Mouse (Mus musculus) embryonic fibroblast, embryonic 13.5 days (primary cell): ENCODE data around the gene Gast. TPM values are rescaled to one million over a fixed set of nuclear protein-coding genes. Genes with fewer than 3 reads are reported as not detected.

Experiments
- H3K27ac ChIP-seq: 2 replicates; pipeline ENCODE4 v1.5.1; 2012; ENCODE audit warnings: low read length, control low read depth, inconsistent platforms; ENCODE audit not compliant: insufficient read depth
- H3K4me1 ChIP-seq: 2 replicates; pipeline ENCODE4 v1.6.1; 2011; ENCODE audit warnings: low read length; ENCODE audit not compliant: control insufficient read depth, insufficient read depth
- H3K4me3 ChIP-seq: 2 replicates; pipeline ENCODE4 v1.5.1; 2011; ENCODE audit warnings: mild to moderate bottlenecking, control low read depth, low read length; ENCODE audit not compliant: insufficient read depth
- CTCF ChIP-seq: IDR thresholded peaks from 2 replicates; pipeline ENCODE4 v1.5.1; 2011; ENCODE audit warnings: mild to moderate bottlenecking, control low read depth, low read length, moderate library complexity, borderline replicate concordance; ENCODE audit not compliant: insufficient read depth
- POLR2A ChIP-seq: IDR thresholded peaks from 2 replicates; pipeline ENCODE4 v1.6.1; 2011; ENCODE audit warnings: low read depth, mild to moderate bottlenecking, control low read depth, low read length, moderate library complexity
- polyA plus RNA-seq: library from polyadenylated mRNA; stranded (reverse); fragments of >200 nt; gene quantifications from 2 replicates; pipeline ENCODE4 v1.2.4, GENCODE M21; 2011; ENCODE audit warnings: low read depth; ENCODE audit not compliant: missing spikeins, insufficient read length

The Gast gene
- polyA plus RNA-seq, 1 experiment = not detected

GRCm38 (mm10) chr11:100362209-100362978, 28.2 kb downstream of the Gast start:
- Histone ChIP-seq H3K27ac (no peak overlapping the region), H3K4me1 (no peaks in the 10 kb centered on the region), H3K4me3 (no peak overlapping the region)
- TF ChIP-seq CTCF (peak; percentile 70; the same call in 1 of the 2 replicates), POLR2A (no peak)

GRCm38 (mm10) chr11:100362979-100363562, 28.9 kb downstream of the Gast start:
- Histone ChIP-seq H3K4me1 (no peaks in the 10 kb centered on the region), H3K27ac (no peak overlapping the region), H3K4me3 (no peak overlapping the region)
- TF ChIP-seq POLR2A (no peak), CTCF (peak; percentile 85)

DNA sequence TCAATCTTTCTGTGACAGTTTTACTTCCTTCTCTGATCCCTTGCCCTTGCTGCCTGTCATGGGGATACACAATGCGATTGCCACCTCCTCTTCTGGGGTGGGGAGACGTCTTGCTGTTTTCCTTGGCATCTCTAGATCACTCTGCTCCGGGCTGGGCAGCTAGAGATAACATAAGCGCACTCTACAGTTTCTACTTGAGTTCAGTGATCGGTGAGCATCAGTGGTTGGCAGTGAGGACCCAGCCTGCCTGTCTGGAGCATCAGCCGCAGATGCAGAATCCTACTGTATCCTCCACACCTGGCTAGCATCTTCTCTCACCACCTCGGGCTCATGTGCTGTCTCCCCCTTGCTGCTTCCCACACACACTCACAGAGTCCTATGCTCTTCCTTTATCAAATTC, 34.9 kb downstream of the Gast start:
- no peak overlapping the region for H3K4me3 ChIP-seq
- TF ChIP-seq CTCF (no peak), POLR2A (no peak)
- no peaks in the 10 kb centered on the region for H3K4me1 ChIP-seq
- H3K27ac ChIP-seq = no peak overlapping the region

- TF ChIP-seq CTCF (no peak), POLR2A (no peak)
- Histone ChIP-seq H3K4me3 (no peak overlapping the region), H3K27ac (no peak overlapping the region), H3K4me1 (no peaks in the 10 kb centered on the region)
Observed at GRCm38 (mm10) chr11:100369822-100370221, 35.6 kb downstream of the Gast start.

GRCm38 (mm10) chr11:100371981-100372558, 37.9 kb downstream of the Gast start:
- Histone ChIP-seq H3K4me3 (no peak overlapping the region), H3K27ac (no peak overlapping the region), H3K4me1 (no peaks in the 10 kb centered on the region; the same call in 1 of the 2 replicates)
- TF ChIP-seq POLR2A (no peak), CTCF (no peak)

DNA sequence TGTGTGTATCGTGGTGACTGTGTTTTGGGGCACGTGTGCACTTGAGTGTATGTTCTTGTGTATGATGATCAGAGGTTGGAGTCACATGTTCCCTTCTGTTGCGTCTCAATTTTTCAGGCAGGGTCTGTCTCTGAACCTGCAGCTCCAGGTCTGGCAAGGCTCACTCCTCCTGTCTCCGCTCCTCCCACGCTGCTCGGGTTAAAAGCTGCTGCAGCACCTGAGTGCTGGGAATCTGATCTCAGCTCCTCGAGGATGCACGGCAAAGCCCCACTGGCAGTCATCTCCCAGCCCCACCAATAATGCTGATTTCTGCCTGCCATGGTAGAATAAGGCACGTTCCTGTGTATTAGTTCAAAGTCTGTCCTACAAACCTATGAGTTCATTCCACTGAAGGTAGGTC, 40.9 kb downstream of the Gast start:
- Histone ChIP-seq H3K27ac (no peak overlapping the region), H3K4me1 (no peaks in the 10 kb centered on the region; the same call in 1 of the 2 replicates), H3K4me3 (no peak overlapping the region)
- TF ChIP-seq POLR2A (no peak), CTCF (no peak)

DNA sequence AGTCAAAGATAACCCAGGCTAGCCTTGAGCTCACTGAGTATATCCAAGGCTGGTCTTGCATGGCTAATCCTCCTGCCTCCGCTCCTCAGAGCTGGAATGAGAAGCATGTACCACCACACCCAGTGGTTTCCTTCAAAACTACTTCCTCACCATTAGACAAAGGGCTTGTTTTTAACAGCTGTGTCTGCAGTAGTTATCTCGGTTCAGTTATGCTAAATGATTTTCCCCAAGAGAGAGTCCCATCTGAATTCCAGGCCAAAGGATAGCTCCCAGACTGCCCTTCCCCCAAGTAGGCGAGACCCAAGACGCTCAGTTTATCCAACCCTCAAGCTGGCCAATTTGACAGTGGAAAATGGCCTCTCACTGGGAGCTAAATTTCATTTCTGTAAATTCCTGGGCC, 41.8 kb downstream of the Gast start:
- no peak for TF ChIP-seq CTCF
- TF ChIP-seq POLR2A = no peak
- no peaks in the 10 kb centered on the region; the same call in 1 of the 2 replicates for H3K4me1 ChIP-seq
- 0 out of 2 replicates have a peak overlapping the region, but pooled peaks have one; percentile 21 for H3K27ac ChIP-seq

GRCm38 (mm10) chr11:100376746-100377389, 42.7 kb downstream of the Gast start:
- 0 out of 2 replicates have a peak overlapping the region, but pooled peaks have one; percentile 21 for H3K27ac ChIP-seq
- TF ChIP-seq CTCF (no peak), POLR2A (no peak)

More for the DNA sequence above, 41.8 kb downstream of the Gast start:
- H3K4me3 ChIP-seq = no peak overlapping the region

GRCm38 (mm10) chr11:100377989-100378388, 43.8 kb downstream of the Gast start:
- TF ChIP-seq POLR2A (no peak), CTCF (no peak)
- no peak overlapping the region for H3K4me3 ChIP-seq
- H3K27ac ChIP-seq = no peak overlapping the region
- no peaks in the 10 kb centered on the region; the same call in 1 of the 2 replicates for H3K4me1 ChIP-seq

More at GRCm38 (mm10) chr11:100376746-100377389, 42.7 kb downstream of the Gast start:
- no peaks in the 10 kb centered on the region; the same call in 1 of the 2 replicates for H3K4me1 ChIP-seq
- H3K4me3 ChIP-seq = no peak overlapping the region

DNA sequence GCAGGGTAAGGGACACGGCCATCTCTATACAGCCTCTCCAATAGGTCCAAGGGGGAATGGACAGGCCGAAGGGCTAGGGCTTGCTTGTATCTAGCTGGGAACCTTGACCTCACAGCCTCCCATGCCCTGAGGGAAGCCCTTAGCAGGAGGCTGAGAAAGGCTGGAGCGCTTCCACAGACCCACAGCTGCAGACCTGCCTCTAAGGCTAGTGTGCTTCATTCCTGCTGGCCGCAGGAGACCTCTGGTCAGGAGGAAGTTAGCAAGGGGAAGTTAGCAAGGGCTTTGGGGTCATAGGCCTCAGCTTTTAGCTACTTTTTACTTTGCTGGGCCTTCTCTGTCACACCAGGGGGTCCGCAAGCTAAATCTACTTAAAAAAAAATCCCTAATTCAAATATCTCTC, 44.2 kb downstream of the Gast start:
- TF ChIP-seq CTCF (no peak), POLR2A (no peak)

More for the DNA sequence above, 44.2 kb downstream of the Gast start:
- no peaks in the 10 kb centered on the region; the same call in 1 of the 2 replicates for H3K4me1 ChIP-seq
- H3K27ac ChIP-seq = no peak overlapping the region
- no peak overlapping the region for H3K4me3 ChIP-seq
